Mouse (Mus musculus) CH12.LX (cell line): ENCODE results near the gene Amhr2. TPM values are rescaled to one million over a fixed set of nuclear protein-coding genes. Genes with fewer than 3 reads are reported as not detected.

Experiments used
- DNase-seq: peaks from one replicate; pipeline ENCODE4 v3.0.0-alpha.2; 2013; ENCODE audit errors: extremely low read depth
- H3K27ac ChIP-seq: 2 replicates; pipeline ENCODE4 v1.5.1; 2012; ENCODE audit warnings: low read depth, mild to moderate bottlenecking, control low read depth, moderate library complexity; ENCODE audit not compliant: insufficient read depth
- H3K27me3 ChIP-seq: replicated peaks from 2 replicates; pipeline ENCODE3; 2012; ENCODE audit warnings: inconsistent platforms
- H3K36me3 ChIP-seq, 2 experiments: replicated peaks in 1 of 2; 2 replicates each; pipeline versions ENCODE3 to v1.6.1; 2012; ENCODE audit warnings: inconsistent platforms in 1 of 2, low read length in 1 of 2, mild to moderate bottlenecking in 1 of 2, mixed read lengths in 1 of 2, moderate library complexity in 1 of 2; ENCODE audit not compliant: control insufficient read depth in 1 of 2, insufficient read depth in 1 of 2
- H3K4me1 ChIP-seq, 2 experiments: 2 replicates each; pipeline ENCODE4 v1.6.1; 2012; ENCODE audit warnings: inconsistent platforms in 1 of 2, moderate library complexity in 1 of 2; ENCODE audit not compliant: insufficient read depth in 2 of 2, control insufficient read depth in 1 of 2
- H3K4me2 ChIP-seq: 2 replicates; pipeline ENCODE4 v1.6.1; 2012; ENCODE audit warnings: low read depth, mild to moderate bottlenecking, control low read depth; ENCODE audit not compliant: poor library complexity, insufficient read depth, severe bottlenecking
- H3K4me3 ChIP-seq, 3 experiments: fragments of 150-350 bp in 1 of 3; sonication (generic) in 1 of 3; replicated peaks in 1 of 3; 2 replicates each; pipeline versions ENCODE3 to v1.5.1; 2011 to 2012; ENCODE audit warnings: low read depth in 2 of 3, low read length in 2 of 3, mild to moderate bottlenecking in 2 of 3, moderate library complexity in 2 of 3, control low read depth in 1 of 3, improper control_type of control experiment in 1 of 3, inconsistent platforms in 1 of 3, mixed read lengths in 1 of 3; ENCODE audit not compliant: poor library complexity in 1 of 3
- H3K79me2 ChIP-seq: replicated peaks from 2 replicates; pipeline ENCODE4 v1.6.1; 2012; ENCODE audit warnings: mild to moderate bottlenecking, moderate library complexity; ENCODE audit not compliant: control insufficient read depth, poor library complexity, insufficient read depth, severe bottlenecking; ENCODE audit errors: extremely low read depth
- H3K9ac ChIP-seq: 2 replicates; pipeline ENCODE4 v1.6.1; 2012; ENCODE audit warnings: low read depth, mild to moderate bottlenecking, control low read depth, moderate library complexity; ENCODE audit not compliant: insufficient read depth
- H3K9me3 ChIP-seq: replicated peaks from 2 replicates; pipeline ENCODE3; 2012; ENCODE audit warnings: low read length, inconsistent platforms, mixed read lengths
- CHD1 ChIP-seq: IDR thresholded peaks from 2 replicates; pipeline ENCODE4 v1.6.1; 2012; ENCODE audit warnings: low read depth, low read length, improper control_type of control experiment, inconsistent platforms
- CHD2 ChIP-seq: IDR thresholded peaks from 2 replicates; pipeline ENCODE4 v1.6.1; 2011; ENCODE audit warnings: low read length, improper control_type of control experiment
- CTCF ChIP-seq, 2 experiments: IDR thresholded peaks in 1 of 2; conservative IDR thresholded peaks in 1 of 2; 2 replicates each; pipeline ENCODE4 v1.5.1; 2011 to 2012; ENCODE audit warnings: low read depth in 2 of 2, low read length in 2 of 2, improper control_type of control experiment in 1 of 2, inconsistent platforms in 1 of 2, mild to moderate bottlenecking in 1 of 2, moderate library complexity in 1 of 2
- E2F4 ChIP-seq: IDR thresholded peaks from 2 replicates; pipeline ENCODE4 v1.6.1; 2011; ENCODE audit warnings: low read depth, low read length, improper control_type of control experiment; ENCODE audit not compliant: insufficient replicate concordance
- HCFC1 ChIP-seq: IDR thresholded peaks from 2 replicates; pipeline ENCODE4 v1.6.1; 2012; ENCODE audit warnings: low read depth, mild to moderate bottlenecking, inconsistent platforms, low read length, improper control_type of control experiment
- IRF4 ChIP-seq: IDR thresholded peaks from 2 replicates; pipeline ENCODE4 v1.6.1; 2014; ENCODE audit warnings: low read depth, mild to moderate bottlenecking, inconsistent platforms, low read length, improper control_type of control experiment
- JUN ChIP-seq: IDR thresholded peaks from 2 replicates; pipeline ENCODE4 v1.6.1; 2011; ENCODE audit warnings: low read depth, mild to moderate bottlenecking, low read length, improper control_type of control experiment, moderate library complexity; ENCODE audit not compliant: insufficient read depth
- MAX ChIP-seq: IDR thresholded peaks from 2 replicates; pipeline ENCODE4 v1.6.1; 2011; ENCODE audit warnings: low read length, improper control_type of control experiment
- MAZ ChIP-seq: IDR thresholded peaks from 2 replicates; pipeline ENCODE4 v1.6.1; 2012; ENCODE audit warnings: low read depth, mild to moderate bottlenecking, inconsistent platforms, low read length, improper control_type of control experiment, moderate library complexity
- MEF2A ChIP-seq: IDR thresholded peaks from 2 replicates; pipeline ENCODE4 v1.6.1; 2014; ENCODE audit warnings: low read depth, mild to moderate bottlenecking, inconsistent platforms, low read length, improper control_type of control experiment, borderline replicate concordance
- MXI1 ChIP-seq: IDR thresholded peaks from 2 replicates; pipeline ENCODE4 v1.6.1; 2011; ENCODE audit warnings: mild to moderate bottlenecking, low read depth, low read length, improper control_type of control experiment
- MYC ChIP-seq: IDR thresholded peaks from 2 replicates; pipeline ENCODE4 v1.6.1; 2011; ENCODE audit warnings: low read depth, mild to moderate bottlenecking, improper control_type of control experiment, low read length
- PAX5 ChIP-seq: IDR thresholded peaks from 2 replicates; pipeline ENCODE4 v1.6.1; 2012; ENCODE audit warnings: low read length, inconsistent platforms, mixed read lengths
- POLR2AphosphoS2 ChIP-seq: IDR thresholded peaks from 2 replicates; pipeline ENCODE4 v1.6.1; 2011; ENCODE audit warnings: low read depth, low read length, improper control_type of control experiment
- RAD21 ChIP-seq: IDR thresholded peaks from 2 replicates; pipeline ENCODE4 v1.6.1; 2011; ENCODE audit warnings: low read depth, mild to moderate bottlenecking, low read length, improper control_type of control experiment, moderate library complexity
- USF1 ChIP-seq: IDR thresholded peaks from 2 replicates; pipeline ENCODE4 v1.6.1; 2014; ENCODE audit warnings: low read depth, mild to moderate bottlenecking, inconsistent platforms, low read length, improper control_type of control experiment
- USF2 ChIP-seq: conservative IDR thresholded peaks from 2 replicates; pipeline ENCODE4 v1.6.1; 2011; ENCODE audit warnings: low read depth, low read length, improper control_type of control experiment
- ZC3H11A ChIP-seq: IDR thresholded peaks from 2 replicates; pipeline ENCODE4 v1.6.1; 2012; ENCODE audit warnings: low read depth, mild to moderate bottlenecking, inconsistent platforms, low read length, improper control_type of control experiment
- dilution Hi-C: fragments of 300-500 bp; cut with MboI; formaldehyde crosslinking; loops from 2 replicates; pipeline ENCODE4 v1.14.3; 2020; ENCODE audit warnings: low sequenced_read_pairs; ENCODE audit not compliant: extremely low pct_unique_long_range_greater_than_20kb, extremely low pct_ligation_motif_present
- in situ Hi-C: fragments of 300-500 bp; cut with MboI; formaldehyde crosslinking; loops from 3 replicates; pipeline ENCODE4 v1.14.3; 2019; ENCODE audit warnings: low sequenced_read_pairs, low pct_ligation_motif_present, low pct_unique_long_range_greater_than_20kb, mixed read lengths
- polyA plus RNA-seq: library from polyadenylated mRNA; unstranded; fragments of >175 nt; gene quantifications from 2 replicates; pipeline ENCODE4 v1.2.1, GENCODE M21; 2012; ENCODE audit warnings: low read depth; ENCODE audit not compliant: insufficient read length
- total RNA-seq, 2 experiments: library from RNA; depleted of rRNA; stranded (reverse); fragments of 300-350 nt in 1 of 2; fragments of >200 nt in 1 of 2; gene quantifications; 2 replicates each; pipeline ENCODE4 v1.2.3; 2012 to 2014

Gene Amhr2
- total and polyA plus RNA-seq, 3 experiments: not detected

DNA sequence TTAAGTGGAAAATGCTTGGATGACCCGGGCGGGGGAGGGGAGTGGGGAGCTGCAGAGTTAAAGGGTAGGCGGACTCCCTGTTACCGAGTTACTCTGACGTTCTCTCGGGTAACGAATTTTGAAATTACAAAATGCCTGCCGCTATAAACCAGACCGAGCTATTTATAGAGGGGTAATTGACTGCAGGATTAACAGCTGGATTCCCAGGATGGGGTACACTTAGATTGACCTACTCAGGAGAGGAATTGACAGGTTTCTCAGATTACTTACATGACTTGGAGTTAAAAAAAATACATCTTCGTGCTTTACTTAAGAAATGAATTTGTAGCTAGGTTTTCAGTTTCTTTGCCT, 26.1 kb downstream of the Amhr2 start:
- TF ChIP-seq CHD1 (peak; percentile 89), USF2 (no peak), E2F4 (no peak), POLR2AphosphoS2 (0 out of 2 replicates have a peak, but pooled peaks have one; percentile 71)
- H3K27me3 ChIP-seq: no peaks in the 10 kb centered on the region
- dilution Hi-C loops (no loop called here), in situ Hi-C loops (no loop called here)
- H3K4me3 ChIP-seq: peak overlapping the region; percentile 82 to 96 (median 93)
- H3K4me2 ChIP-seq: peak overlapping the region; percentile 45; the same call in 1 of the 2 replicates
- H3K79me2 ChIP-seq: peaks cover 56% of the 10 kb centered on the region
- peak overlapping the region; percentile 100 for H3K9ac ChIP-seq
- H3K27ac ChIP-seq: no peak overlapping the region
- DNase-seq: no peak
- H3K36me3 ChIP-seq: peaks cover 26 to 62% of the 10 kb centered on the region in 2 experiments
- peaks cover 5% of the 10 kb centered on the region for H3K9me3 ChIP-seq
- H3K4me1 ChIP-seq: peaks cover 3 to 26% of the 10 kb centered on the region in 2 experiments

DNA sequence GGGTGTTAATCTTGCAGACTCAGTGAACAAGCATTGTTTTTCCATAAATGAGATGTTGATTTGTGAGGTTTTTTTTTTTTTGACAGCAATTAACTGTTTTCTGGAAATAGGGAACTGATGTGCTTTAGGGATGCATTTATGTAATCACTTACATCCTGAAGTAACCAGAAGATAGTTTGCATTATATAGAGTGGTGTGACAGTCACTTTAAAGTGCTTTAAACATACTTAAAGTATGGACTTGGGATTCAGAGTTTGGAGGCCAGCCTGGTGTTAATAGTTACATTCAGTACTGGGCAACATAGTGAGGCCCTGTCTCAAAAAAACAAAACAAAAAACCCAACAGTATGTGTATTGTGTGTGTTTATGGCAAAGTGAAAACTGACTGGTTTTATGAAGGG, 26.6 kb downstream of the Amhr2 start:
- Histone ChIP-seq H3K9ac (peak overlapping the region; percentile 100), H3K27ac (no peak overlapping the region), H3K4me1 (peaks cover 3 to 26% of the 10 kb centered on the region in 2 experiments), H3K4me2 (peak overlapping the region; percentile 93; the same call in 1 of the 2 replicates), H3K9me3 (peaks cover 5% of the 10 kb centered on the region), H3K27me3 (no peaks in the 10 kb centered on the region), H3K36me3 (peaks cover 29 to 62% of the 10 kb centered on the region in 2 experiments), H3K79me2 (peaks cover 59% of the 10 kb centered on the region), H3K4me3 (peak overlapping the region; percentile 82 to 96 (median 93))
- no peak for DNase-seq
- TF ChIP-seq MYC (no peak), CTCF (conservative IDR thresholded peaks at IDR 0.05 in 1 of 2, IDR thresholded peaks at IDR 0.05 in 1 of 2; ENCODE audit: low read depth in 2 of 2, low read length in 2 of 2) (no peak), IRF4 (no peak), CHD1 (no peak; the same call in 1 of the 2 replicates), USF2 (no peak), POLR2AphosphoS2 (no peak), USF1 (no peak), MXI1 (no peak), MAX (no peak), JUN (no peak), RAD21 (no peak), ZC3H11A (no peak), HCFC1 (no peak), MEF2A (no peak), CHD2 (no peak), MAZ (no peak), PAX5 (no peak)
- dilution Hi-C loops (no loop called here), in situ Hi-C loops (no loop called here)
